Mouse (Mus musculus) forebrain, embryonic 16.5 days (tissue): Measurements from ENCODE around the gene Zfp568. TPM values are rescaled to one million over a fixed set of nuclear protein-coding genes. Genes with fewer than 3 reads are reported as not detected.

Experiments
- ATAC-seq: fragments of 200-750 bp; cut with Nextera tagmentation; 2 replicates; pipeline ENCODE4 v1.8.0; 2017; ENCODE audit warnings: mild to moderate bottlenecking, moderate library complexity
- H3K27ac ChIP-seq: fragments of 300-500 bp; sonication (generic); 2 replicates; pipeline ENCODE4 v1.5.1; 2014; ENCODE audit warnings: low read length, control low read depth
- H3K27me3 ChIP-seq: fragments of 300-500 bp; sonication (generic); replicated peaks from 2 replicates; pipeline ENCODE4 v1.6.1; 2014; ENCODE audit warnings: low read length; ENCODE audit not compliant: control insufficient read depth, insufficient read depth
- H3K36me3 ChIP-seq: fragments of 300-500 bp; sonication (generic); 2 replicates; pipeline ENCODE4 v1.6.1; 2014; ENCODE audit not compliant: control insufficient read depth, insufficient read depth
- H3K4me1 ChIP-seq: fragments of 300-500 bp; sonication (generic); replicated peaks from 2 replicates; pipeline ENCODE4 v1.6.1; 2014; ENCODE audit warnings: low read length; ENCODE audit not compliant: control insufficient read depth, insufficient read depth
- H3K4me2 ChIP-seq: fragments of 300-500 bp; sonication (generic); 2 replicates; pipeline ENCODE4 v1.6.1; 2014; ENCODE audit warnings: mild to moderate bottlenecking, low read length, control low read depth
- H3K4me3 ChIP-seq: fragments of 300-500 bp; sonication (generic); replicated peaks from 2 replicates; pipeline ENCODE4 v1.5.1; 2014; ENCODE audit warnings: mild to moderate bottlenecking, low read length, control low read depth
- H3K9ac ChIP-seq: fragments of 300-500 bp; sonication (generic); replicated peaks from 2 replicates; pipeline ENCODE4 v1.6.1; 2014; ENCODE audit warnings: low read depth, low read length, control low read depth
- H3K9me3 ChIP-seq: fragments of 300-500 bp; sonication (generic); 2 replicates; pipeline ENCODE4 v1.6.1; 2016; ENCODE audit warnings: low read length; ENCODE audit not compliant: control insufficient read depth
- WGBS: fragments of 180-500 bp; shearing (Covaris S2); extraction: QIAGEN DNeasy Blood & Tissue Kit; methylation state at CpG from one replicate; pipeline ENCODE4 v1.1.7; 2014; 5-methylcytosine and 5-hydroxymethylcytosine counted together
- polyA plus RNA-seq: library from polyadenylated mRNA; unstranded; fragments of >200 nt; fragmentation: Nextera tagmentation; extraction: Ambion mirVana; gene quantifications from 2 replicates; pipeline ENCODE4 v1.2.1, GENCODE M21; 2015

The Zfp568 gene
- polyA plus RNA-seq, 1 experiment from 2014 or later, result 3.0 TPM

DNA sequence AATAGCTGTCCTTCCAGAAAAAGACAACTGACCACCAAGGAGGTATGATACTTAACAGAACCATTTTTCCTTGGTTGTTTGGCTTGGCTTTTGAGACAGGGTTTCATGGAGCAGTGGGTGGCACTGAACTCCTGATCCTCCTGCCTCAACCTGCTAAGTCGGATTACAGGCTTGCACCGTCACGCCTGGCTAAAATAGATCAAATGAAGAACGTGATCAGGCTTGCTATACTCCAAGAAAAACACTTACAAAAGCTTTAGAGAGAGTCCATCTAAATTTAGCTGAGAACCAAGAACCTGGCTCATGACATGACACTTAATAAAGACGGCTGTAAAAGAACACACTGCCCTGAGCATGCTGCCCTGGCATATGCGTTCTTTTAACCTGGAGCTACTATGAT lies 76.6 kb downstream of the Zfp568 start:
- Histone ChIP-seq H3K27me3 (no peaks in the 10 kb centered on the region), H3K9me3 (no peaks in the 10 kb centered on the region), H3K27ac (no peak overlapping the region), H3K4me1 (no peaks in the 10 kb centered on the region), H3K4me2 (no peak overlapping the region), H3K36me3 (peaks cover 27% of the 10 kb centered on the region), H3K4me3 (no peak overlapping the region), H3K9ac (no peak overlapping the region)
- WGBS, result 88% methylated on average over 6 of the region's 6 CpGs
- ATAC-seq, result no peak

DNA sequence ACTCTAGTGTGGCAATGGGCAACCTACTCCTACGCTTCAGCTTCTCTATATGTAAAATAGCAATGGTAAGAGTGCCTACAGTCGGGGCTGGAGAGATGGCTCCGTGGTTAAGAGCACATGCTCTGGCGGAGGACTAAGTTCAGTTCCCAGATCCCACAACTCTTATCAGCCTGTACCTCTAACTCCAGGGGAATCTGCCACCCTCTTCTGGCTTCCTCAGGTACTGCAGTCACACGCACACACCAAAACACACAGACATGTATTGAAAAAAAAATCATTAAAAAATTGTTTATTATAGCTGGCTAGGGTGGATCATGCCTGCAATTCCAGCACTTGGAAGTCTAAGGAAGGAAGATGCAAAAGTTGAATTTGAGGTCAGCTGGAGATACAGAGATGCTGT lies 78.7 kb downstream of the Zfp568 start:
- peaks cover 15% of the 10 kb centered on the region; the same call in 1 of the 2 replicates for H3K36me3 ChIP-seq
- H3K9ac ChIP-seq, result no peak overlapping the region
- 93% methylated on average over 5 of the region's 5 CpGs for WGBS
- no peaks in the 10 kb centered on the region for H3K27me3 ChIP-seq
- no peak for ATAC-seq
- H3K27ac ChIP-seq, result no peak overlapping the region
- H3K4me1 ChIP-seq, result no peaks in the 10 kb centered on the region
- no peak overlapping the region for H3K4me3 ChIP-seq
- no peaks in the 10 kb centered on the region for H3K9me3 ChIP-seq
- H3K4me2 ChIP-seq, result no peak overlapping the region

DNA sequence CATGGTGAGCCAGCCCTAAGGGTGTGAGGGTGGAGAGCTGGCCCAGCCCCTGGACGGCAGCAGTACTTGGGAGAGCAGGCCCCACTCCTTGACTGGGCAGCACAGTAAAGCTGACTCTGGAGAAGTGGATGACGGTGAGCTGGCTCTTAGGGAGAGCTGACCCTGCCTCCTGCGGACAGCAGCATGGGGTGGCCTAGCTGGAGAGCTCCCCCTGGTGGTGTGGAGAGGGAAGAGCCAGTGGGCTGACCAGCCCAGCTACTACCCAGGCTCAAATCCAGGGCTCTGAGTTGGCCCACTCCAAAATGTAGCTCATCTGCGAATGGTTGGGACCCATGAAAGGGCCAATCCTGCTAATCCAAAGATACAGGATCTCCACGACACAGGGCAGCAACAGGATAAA lies 80.9 kb downstream of the Zfp568 start:
- Histone ChIP-seq H3K9ac (no peak overlapping the region), H3K9me3 (no peaks in the 10 kb centered on the region), H3K27me3 (no peaks in the 10 kb centered on the region), H3K4me2 (no peak overlapping the region), H3K4me3 (no peak overlapping the region), H3K4me1 (no peaks in the 10 kb centered on the region), H3K27ac (no peak overlapping the region), H3K36me3 (peaks cover 12% of the 10 kb centered on the region; the same call in 1 of the 2 replicates)
- ATAC-seq, result no peak
- 74% methylated on average over 5 of the region's 5 CpGs for WGBS

DNA sequence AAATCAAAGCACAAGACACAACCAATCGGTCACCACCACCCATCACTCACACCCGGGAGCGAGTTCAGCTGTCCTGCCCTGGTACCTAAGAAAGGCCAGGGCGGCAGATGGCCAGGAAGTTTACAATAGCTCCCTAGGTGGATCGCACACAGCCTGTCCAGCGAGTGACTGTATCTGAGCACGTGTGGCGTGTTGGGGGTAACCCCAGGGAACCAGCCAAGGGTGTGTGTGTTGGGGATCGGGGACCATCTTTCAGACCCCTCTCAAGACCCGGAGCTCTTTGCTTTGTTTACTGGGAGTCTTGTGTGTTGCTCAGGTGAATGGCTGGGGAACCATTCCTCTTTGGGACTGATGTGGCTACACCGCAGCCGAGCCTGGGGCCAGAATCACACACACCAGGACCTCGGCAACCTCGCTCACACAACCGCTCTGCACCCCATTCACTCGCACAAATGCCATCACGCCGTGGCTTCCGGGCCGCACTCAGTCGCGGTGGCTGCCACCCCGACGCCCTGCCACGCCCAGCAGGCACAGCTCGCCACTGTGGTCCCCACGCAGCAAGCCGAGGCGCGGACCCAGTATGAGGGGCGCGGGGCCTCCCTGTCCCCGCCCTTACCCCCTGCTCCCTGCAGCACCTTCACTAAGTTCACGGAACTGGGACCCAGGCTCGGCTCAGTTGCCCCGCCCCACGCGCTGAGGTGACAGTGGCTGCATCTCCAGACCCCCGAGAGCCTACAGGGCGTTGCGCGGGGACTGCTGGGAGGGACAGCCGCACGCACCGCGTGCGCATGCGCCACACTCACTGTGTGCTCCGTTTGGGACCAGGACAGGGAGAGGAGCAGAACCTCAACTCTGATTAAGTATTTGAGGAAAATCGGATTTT lies 88.6 kb downstream of the Zfp568 start, which contains the start of gene Zfp82:
Gene Zfp82 (minus strand): TSS at position 755 of the 883 bp plus-strand sequence.
- ATAC-seq, result peak; percentile 96

More for the DNA sequence above, 88.6 kb downstream of the Zfp568 start, which contains the start of gene Zfp82:
- Histone ChIP-seq H3K9ac (peak within 1 kb of the TSS; percentile 89), H3K36me3 (peaks cover 1% of the 10 kb centered on the region), H3K4me2 (peak within 1 kb of the TSS; percentile 91), H3K4me3 (peak within 1 kb of the TSS; percentile 88), H3K9me3 (no peaks in the 10 kb centered on the region), H3K4me1 (peaks cover 4% of the 10 kb centered on the region), H3K27me3 (no peaks in the 10 kb centered on the region), H3K27ac (peak within 1 kb of the TSS; percentile 80)
- under 1% methylated on average over 50 of the region's 50 CpGs for WGBS

Other genes with a start within 250 kb of the Zfp568 start
- gene Zfp84, start 215.4 kb upstream of the Zfp568 start, polyA plus RNA-seq, result 22.6 and 24.6 TPM in 2 replicates
- gene Zfp30, start 200.0 kb upstream of the Zfp568 start, polyA plus RNA-seq, result 17.0 and 17.9 TPM in 2 replicates
- gene Zfp790, start 167.8 kb upstream of the Zfp568 start, polyA plus RNA-seq, result 33.8 and 37.1 TPM in 2 replicates
- 15.7 and 18.2 TPM in 2 replicates for gene Zfp940, start 130.3 kb upstream of the Zfp568 start, polyA plus RNA-seq
- 23.4 and 23.7 TPM in 2 replicates for gene Zfp420, start 124.0 kb upstream of the Zfp568 start, polyA plus RNA-seq
- gene Zfp27, start 77.4 kb upstream of the Zfp568 start, polyA plus RNA-seq, result 18.0 and 20.5 TPM in 2 replicates
- 7.5 and 7.8 TPM in 2 replicates for gene Zfp383, start 75.7 kb upstream of the Zfp568 start, polyA plus RNA-seq
- gene Zfp74, start 29.9 kb upstream of the Zfp568 start, polyA plus RNA-seq, result 22.3 and 24.3 TPM in 2 replicates
- gene Zfp14, start 67.4 kb downstream of the Zfp568 start, polyA plus RNA-seq, result 14.2 and 14.7 TPM in 2 replicates
- gene Zfp82, start 88.9 kb downstream of the Zfp568 start, polyA plus RNA-seq, result 16.4 and 17.5 TPM in 2 replicates
- gene Gm26920, start 106.5 kb downstream of the Zfp568 start, polyA plus RNA-seq, result 2.5 and 3.3 TPM in 2 replicates
- gene Zfp566, start 106.6 kb downstream of the Zfp568 start, polyA plus RNA-seq, result 20.6 and 22.1 TPM in 2 replicates
- 112 and 137 TPM in 2 replicates for gene Zfp260, start 110.8 kb downstream of the Zfp568 start, polyA plus RNA-seq
- gene Zfp382, start 138.0 kb downstream of the Zfp568 start, polyA plus RNA-seq, result 30.6 and 32.5 TPM in 2 replicates
- gene Zfp146, start 185.8 kb downstream of the Zfp568 start, polyA plus RNA-seq, result 17.4 and 18.0 TPM in 2 replicates
- 2.4 and 4.1 TPM in 2 replicates for gene Cox7a1, start 200.2 kb downstream of the Zfp568 start, polyA plus RNA-seq
- gene Capns1, start 214.9 kb downstream of the Zfp568 start, polyA plus RNA-seq, result 59.7 and 68.4 TPM in 2 replicates
- gene Polr2i, start 248.0 kb downstream of the Zfp568 start, polyA plus RNA-seq, result 160 and 165 TPM in 2 replicates
- gene Tbcb, start 248.3 kb downstream of the Zfp568 start, polyA plus RNA-seq, result 358 and 393 TPM in 2 replicates